Mouse (Mus musculus): ENCODE results near the gene Tppp3.

Gene Tppp3

GRCm38 (mm10) chr8:105422006-105422405 is 49.3 kb downstream of the Tppp3 start:
- no peak for DNase-seq

- no peak for DNase-seq
Observed at GRCm38 (mm10) chr8:105419800-105420199, 51.5 kb downstream of the Tppp3 start.

- DNase-seq: no peak
Observed at GRCm38 (mm10) chr8:105418992-105419391, 52.3 kb downstream of the Tppp3 start.

All from lung, adult 18-20 months (tissue).